Mouse (Mus musculus) liver, embryonic 14.5 days (tissue): ENCODE results near the gene Pnlip.

Source experiments
- CTCF ChIP-seq: IDR thresholded peaks from 2 replicates; pipeline ENCODE4 v1.5.1; 2016; ENCODE audit warnings: antibody characterized with exemption, low read depth, control low read depth
- EP300 ChIP-seq: IDR thresholded peaks from 2 replicates; pipeline ENCODE4 v1.6.1; 2016; ENCODE audit warnings: antibody characterized with exemption, low read depth

DNA sequence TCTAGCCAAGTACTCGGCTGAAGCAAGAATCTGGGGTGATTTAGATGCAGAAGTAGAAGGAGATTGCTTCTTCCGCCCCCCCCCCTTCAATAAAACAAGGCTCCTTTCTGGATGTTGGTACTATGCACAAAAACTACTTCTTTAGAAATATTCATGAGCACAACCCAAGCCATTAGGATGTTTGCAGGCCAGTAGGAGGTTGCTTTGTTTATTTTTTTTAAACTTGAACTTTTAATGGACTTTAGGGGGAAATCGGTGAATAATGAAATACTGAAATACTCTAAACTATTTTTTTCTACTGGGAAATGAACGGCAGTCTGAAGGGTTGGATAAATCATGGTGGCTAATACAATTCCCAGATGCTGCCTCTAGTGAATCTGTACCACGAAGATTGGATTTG is at the start of gene Pnlip:
- no peak for TF ChIP-seq CTCF
- no peak for TF ChIP-seq EP300
